Mouse (Mus musculus) erythroblast, embryonic 14.5 days (primary cell): Measurements from ENCODE around the gene Myof.

Experiments
- GATA1 ChIP-seq: IDR thresholded peaks from 2 replicates; pipeline ENCODE4 v1.6.1; 2012; ENCODE audit warnings: low read length, inconsistent platforms, mixed read lengths
- TAL1 ChIP-seq: IDR thresholded peaks from 3 replicates; pipeline ENCODE4 v1.6.1; 2012; ENCODE audit warnings: low read length, inconsistent platforms, mixed read lengths

DNA sequence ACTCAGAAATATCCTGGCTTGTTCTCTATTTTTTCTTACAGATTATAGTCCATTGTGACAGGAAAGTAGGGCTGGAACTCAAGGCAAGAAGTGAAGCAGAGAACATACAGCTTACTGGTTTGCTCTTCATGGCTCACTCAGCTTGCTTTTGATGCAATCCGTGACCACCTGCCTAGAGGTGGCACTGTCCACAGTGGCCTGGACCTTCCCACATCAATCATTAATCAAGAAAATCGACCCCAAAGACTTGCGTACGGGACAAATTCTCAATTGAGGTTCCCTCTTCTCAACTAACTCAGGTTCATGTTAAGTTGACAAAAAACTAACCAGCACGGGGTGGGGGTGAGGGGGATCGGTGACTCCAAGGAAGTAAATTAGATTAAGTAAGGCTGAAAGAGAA lies 176.4 kb downstream of the Myof start:
- TF ChIP-seq GATA1: no peak
- TF ChIP-seq TAL1: no peak
